ENCODE assay signal across 9 mouse cellular contexts in the genomic region with DNA sequence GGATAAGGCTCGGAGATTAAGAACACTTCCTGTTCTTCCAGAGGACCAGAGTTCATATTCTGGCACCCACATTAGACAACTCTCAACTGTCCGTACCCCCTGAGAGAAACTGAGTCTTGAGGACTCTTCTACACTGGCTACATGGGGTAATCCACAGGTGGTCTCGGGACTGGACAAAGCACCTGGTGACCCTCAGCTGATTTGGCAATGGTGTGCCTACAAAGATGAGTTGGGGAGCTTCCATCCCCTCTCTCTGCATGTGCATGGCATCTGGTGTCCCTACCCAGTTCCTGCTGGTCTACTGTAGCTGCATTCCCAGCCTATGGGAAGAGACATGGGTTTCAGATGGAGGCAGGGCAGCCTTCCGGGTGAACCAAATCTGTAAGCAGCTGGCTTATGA.
DNase-seq lines count a peak whose midpoint lies in the region; ATAC-seq and TF ChIP-seq lines count a peak whose summit lies in the region.
"Had no signal": no experiment of that assay in that cellular context is flagged by ENCODE, and none has a peak within 500 bp of the region (broad histone marks: within the 10 kb centered on the region; RNA-seq: fewer than 3 reads in every experiment).

No protein-coding gene starts in this region.

- no peaks in the 10 kb centered on the region for H3K4me1 ChIP-seq in MEL (ENCODE audit: control insufficient read depth in 1 of 2, insufficient read depth in 2 of 2, low read length in 2 of 2)

- H3K4me3 ChIP-seq in MEL (ENCODE audit: control insufficient read depth in 1 of 2, insufficient read depth in 1 of 2, low read depth in 2 of 2, low read length in 2 of 2), result no peak overlapping the region

- no peak for TF ChIP-seq POLR2A in MEL (IDR thresholded peaks at IDR 0.05; ENCODE audit: control insufficient read depth in 1 of 2, insufficient read depth in 1 of 2, low read depth in 1 of 2, low read length in 2 of 2, poor library complexity in 1 of 2)

- peak; percentile 90 for DNase-seq in heart, adult 11 months
- DNase-seq in heart, adult 8-10 months (ENCODE audit: low spot score), result no peak
- peak; percentile 1 for DNase-seq in MEL (ENCODE audit: low read depth, low spot score)
- no peak for DNase-seq in layer of hippocampus, postnatal 14 days (ENCODE audit: low spot score in 2 of 2)
- no peak for DNase-seq in cerebellum, adult 8-10 months

- TF ChIP-seq CTCF in MEL (IDR thresholded peaks at IDR 0.05 in 2 of 3, conservative IDR thresholded peaks at IDR 0.05 in 1 of 3; ENCODE audit: control insufficient read depth in 1 of 3, insufficient read depth in 1 of 3, low read depth in 2 of 3, low read length in 3 of 3, poor library complexity in 1 of 3, severe bottlenecking in 1 of 3), result no peak

- no peaks in the 10 kb centered on the region for H3K9me3 ChIP-seq in MEL (replicated peaks; ENCODE audit: insufficient read depth, low read length)
- H3K9me3 ChIP-seq: G1E had no signal

- 0 out of 2 replicates have a peak, but pooled peaks have one; percentile 5 for ATAC-seq in megakaryocyte-erythroid progenitor cell, adult 5-6 weeks (replicated peaks; ENCODE audit: low FRiP score, low TSS enrichment, poor library complexity, severe bottlenecking)
- ATAC-seq: Patski had no signal

- TF ChIP-seq RAD21 in MEL (IDR thresholded peaks at IDR 0.05; ENCODE audit: low read depth, low read length), result no peak

- H3K27ac ChIP-seq in MEL (ENCODE audit: control insufficient read depth, low read depth, low read length), result no peak overlapping the region

- H3K27me3 ChIP-seq in MEL (ENCODE audit: control insufficient read depth in 1 of 2, insufficient read depth in 2 of 2, low read length in 2 of 2), result no peaks in the 10 kb centered on the region
- H3K27me3 ChIP-seq: CH12.LX had no signal

- H3K36me3 ChIP-seq in MEL (ENCODE audit: control insufficient read depth in 1 of 2, insufficient read depth in 2 of 2, low read length in 2 of 2), result no peaks in the 10 kb centered on the region
- H3K36me3 ChIP-seq: G1E had no signal

- H3K9ac ChIP-seq in MEL (ENCODE audit: control insufficient read depth, low read depth, low read length, poor library complexity, severe bottlenecking), result no peak overlapping the region

- no peak for TF ChIP-seq EP300 in MEL (IDR thresholded peaks at IDR 0.05; ENCODE audit: low read depth in 1 of 2, low read length in 2 of 2)

- no peaks in the 10 kb centered on the region for H3K79me2 ChIP-seq in MEL (ENCODE audit: control insufficient read depth, insufficient read depth, low read length, poor library complexity)

TF ChIP-seq in MEL, 35 proteins besides CTCF, POLR2A, EP300 and RAD21:
- TF ChIP-seq ETS1 (IDR thresholded peaks at IDR 0.05; ENCODE audit: low read depth, low read length), result no peak
- no peak for TF ChIP-seq TBP (IDR thresholded peaks at IDR 0.05; ENCODE audit: low read depth, low read length)
- no peak for TF ChIP-seq USF2 (IDR thresholded peaks at IDR 0.05; ENCODE audit: borderline replicate concordance in 1 of 2, insufficient read depth in 1 of 2, low read depth in 1 of 2, low read length in 2 of 2)
- no peak for TF ChIP-seq UBTF (IDR thresholded peaks at IDR 0.05; ENCODE audit: borderline replicate concordance, insufficient read depth, low read depth, low read length)
- no peak for TF ChIP-seq HCFC1 (IDR thresholded peaks at IDR 0.05; ENCODE audit: low read depth, low read length)
- TF ChIP-seq RCOR1 (IDR thresholded peaks at IDR 0.05; ENCODE audit: low read depth, low read length), result no peak
- no peak for TF ChIP-seq POLR2AphosphoS5 (IDR thresholded peaks at IDR 0.05; ENCODE audit: borderline replicate concordance, low read depth, low read length)
- no peak for TF ChIP-seq GABPA (IDR thresholded peaks at IDR 0.05; ENCODE audit: low read depth, low read length)
- no peak for TF ChIP-seq POLR2AphosphoS2 (IDR thresholded peaks at IDR 0.05; ENCODE audit: low read length)
- no peak for TF ChIP-seq MAFK (IDR thresholded peaks at IDR 0.05; ENCODE audit: borderline replicate concordance, low read depth, low read length)
- no peak for TF ChIP-seq MAX (IDR thresholded peaks at IDR 0.05; ENCODE audit: low read length)
- no peak for TF ChIP-seq SIN3A (IDR thresholded peaks at IDR 0.05; ENCODE audit: low read length)
- TF ChIP-seq GATA1 (IDR thresholded peaks at IDR 0.05; ENCODE audit: low read depth, low read length), result no peak
- no peak for TF ChIP-seq MAZ (IDR thresholded peaks at IDR 0.05; ENCODE audit: low read depth, low read length)
- TF ChIP-seq USF1 (IDR thresholded peaks at IDR 0.05; ENCODE audit: low read depth, low read length), result no peak
- no peak for TF ChIP-seq MYC (IDR thresholded peaks at IDR 0.05; ENCODE audit: low read depth, low read length)
- TF ChIP-seq TAL1 (IDR thresholded peaks at IDR 0.05; ENCODE audit: low read length), result no peak
- no peak for TF ChIP-seq JUND (IDR thresholded peaks at IDR 0.05; ENCODE audit: low read depth, low read length)

Comparison
In these comparisons a context has a peak if more than half of its experiments do, and no peak if none do; other contexts are left out.
1. DNase-seq: peak in heart, adult 11 months (single experiment) and MEL (single experiment); none in heart, adult 8-10 months (single experiment), layer of hippocampus, postnatal 14 days (0 of 2) and cerebellum, adult 8-10 months (single experiment).